Mouse (Mus musculus): ENCODE measurements around the gene Phgdh.

Gene Phgdh

DNA sequence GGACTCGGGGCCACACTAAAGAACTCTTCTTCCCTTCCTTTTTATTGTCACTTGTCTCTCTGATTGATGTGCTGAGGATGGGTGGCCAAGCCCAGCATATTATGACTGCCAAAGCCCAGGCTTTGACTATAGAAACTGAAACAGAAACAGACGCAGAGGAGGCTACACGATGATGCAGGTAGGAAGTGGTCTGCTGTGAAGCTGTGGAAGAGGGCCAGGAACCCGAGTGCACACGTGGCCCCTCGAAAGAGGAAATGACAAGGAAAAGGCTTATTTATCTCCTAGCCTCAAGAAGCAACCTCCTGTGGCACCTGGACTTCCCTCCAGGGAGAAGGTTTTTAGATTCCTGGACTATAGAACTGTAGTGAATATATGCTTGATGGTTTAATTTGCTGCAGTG lies 8.3 kb upstream of the Phgdh start:
- no peak for DNase-seq (ENCODE audit: inconsistent ontology term)

DNA sequence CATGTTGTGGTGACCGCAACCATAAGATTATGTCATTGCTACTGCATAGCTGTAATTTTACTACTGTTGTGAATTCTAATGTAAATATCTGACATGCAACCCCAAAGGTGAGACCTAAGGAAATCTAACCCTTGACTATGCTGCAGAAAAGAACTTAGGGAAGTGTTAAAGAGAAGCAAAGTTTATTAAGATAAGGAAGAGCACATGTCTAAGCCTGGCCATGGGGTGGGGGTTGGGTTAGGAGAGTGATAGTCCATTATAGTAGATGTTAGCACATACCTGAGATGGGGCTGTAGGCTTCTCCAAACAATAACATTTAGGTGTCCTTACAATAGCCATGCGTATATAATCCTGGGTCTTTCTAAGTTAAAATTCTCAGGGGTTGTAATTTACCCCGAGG lies 3.4 kb upstream of the Phgdh start:
- no peak for DNase-seq (ENCODE audit: inconsistent ontology term)

DNA sequence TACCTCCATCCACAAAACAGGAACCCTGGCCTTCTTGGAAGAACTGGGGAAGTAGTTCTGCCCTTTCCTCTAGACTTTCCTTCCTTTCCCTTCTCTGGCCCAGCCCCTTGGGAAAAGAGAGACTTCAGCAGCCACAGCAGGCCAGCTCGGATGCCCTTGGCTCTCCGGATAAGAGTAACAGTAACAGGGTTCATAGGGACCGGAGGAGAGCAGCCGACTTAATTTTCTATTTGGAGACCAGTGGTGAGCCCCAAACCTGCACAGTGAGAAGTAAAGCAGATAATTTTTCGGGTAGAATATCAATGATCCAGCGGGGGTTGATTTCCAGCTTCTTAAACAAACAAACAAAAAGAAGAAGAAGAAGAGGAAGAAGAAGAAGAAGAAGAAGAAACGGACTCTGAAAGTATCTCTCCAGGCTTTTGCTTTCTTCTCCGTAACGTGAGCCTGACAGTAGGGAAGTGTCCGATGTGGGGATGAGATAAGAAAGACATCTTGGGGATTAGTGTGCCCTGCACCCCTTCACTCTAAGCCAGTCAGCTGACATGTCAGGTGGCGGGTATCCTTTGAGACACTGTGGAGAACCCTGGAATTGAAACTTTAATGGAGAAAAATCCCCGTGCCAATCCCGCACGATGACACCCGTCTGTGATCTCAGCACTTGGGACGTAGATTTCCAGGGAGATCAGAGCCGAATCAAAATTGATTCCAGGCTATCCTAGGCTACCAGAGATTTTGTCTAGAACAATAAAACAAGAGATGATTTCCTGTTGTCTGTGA lies 1.2 kb upstream of the Phgdh start:
- DNase-seq (ENCODE audit: inconsistent ontology term) = no peak

DNA sequence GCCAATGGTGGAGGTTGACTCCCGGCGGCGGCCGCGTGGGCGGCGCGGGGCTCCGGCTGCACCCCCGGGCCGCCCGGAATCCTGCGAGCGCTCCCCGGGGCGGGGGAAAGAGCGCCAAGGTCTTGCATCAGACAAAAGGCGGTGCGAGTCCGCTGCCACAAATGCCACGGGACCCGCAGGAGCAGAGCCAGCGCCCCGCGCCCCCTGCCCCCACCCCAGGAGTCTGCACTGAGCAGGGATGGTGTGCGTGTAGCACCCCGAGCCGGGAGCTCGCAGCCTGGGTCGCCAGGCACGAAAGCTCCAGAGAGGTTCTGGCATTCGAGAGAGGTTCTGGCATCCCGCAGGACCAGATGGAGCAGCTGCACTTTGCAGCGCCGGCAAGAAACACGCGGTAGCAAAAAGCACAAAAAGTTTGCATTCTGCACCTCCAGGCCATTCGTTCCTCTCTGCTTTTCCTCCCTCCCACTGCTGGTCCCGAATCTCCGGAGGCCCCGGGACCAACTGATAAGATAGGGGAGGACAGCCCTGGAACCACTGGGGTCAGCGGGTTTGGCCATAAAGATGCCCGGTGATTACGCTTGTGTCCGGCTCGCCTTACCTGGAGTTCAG lies 589 bp downstream of the Phgdh start:
- peak; percentile 73 for DNase-seq (ENCODE audit: inconsistent ontology term)

DNA sequence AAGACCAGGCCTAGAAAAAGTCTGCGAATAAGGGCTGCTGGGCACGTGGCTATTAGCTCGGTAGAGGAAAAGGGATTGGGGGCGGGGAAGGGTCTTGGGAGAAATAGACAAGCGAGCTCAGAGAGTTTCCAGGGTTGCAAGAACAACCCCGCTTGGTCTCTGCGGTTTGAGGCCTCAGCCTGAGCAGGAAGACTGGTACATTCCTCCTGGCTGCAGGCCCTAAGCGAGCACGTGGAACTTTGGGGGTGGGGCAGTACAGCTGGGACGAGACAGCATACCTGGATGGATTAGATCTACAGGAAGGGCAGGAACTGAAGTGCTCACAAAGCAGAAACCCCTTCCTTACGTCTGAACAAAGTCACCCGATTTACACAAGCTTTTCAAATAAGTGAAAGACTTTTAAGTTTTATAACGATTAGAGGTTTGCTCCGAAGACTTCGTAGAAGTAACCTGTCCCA lies 1.2 kb downstream of the Phgdh start:
- peak; percentile 58 for DNase-seq (ENCODE audit: inconsistent ontology term)

DNA sequence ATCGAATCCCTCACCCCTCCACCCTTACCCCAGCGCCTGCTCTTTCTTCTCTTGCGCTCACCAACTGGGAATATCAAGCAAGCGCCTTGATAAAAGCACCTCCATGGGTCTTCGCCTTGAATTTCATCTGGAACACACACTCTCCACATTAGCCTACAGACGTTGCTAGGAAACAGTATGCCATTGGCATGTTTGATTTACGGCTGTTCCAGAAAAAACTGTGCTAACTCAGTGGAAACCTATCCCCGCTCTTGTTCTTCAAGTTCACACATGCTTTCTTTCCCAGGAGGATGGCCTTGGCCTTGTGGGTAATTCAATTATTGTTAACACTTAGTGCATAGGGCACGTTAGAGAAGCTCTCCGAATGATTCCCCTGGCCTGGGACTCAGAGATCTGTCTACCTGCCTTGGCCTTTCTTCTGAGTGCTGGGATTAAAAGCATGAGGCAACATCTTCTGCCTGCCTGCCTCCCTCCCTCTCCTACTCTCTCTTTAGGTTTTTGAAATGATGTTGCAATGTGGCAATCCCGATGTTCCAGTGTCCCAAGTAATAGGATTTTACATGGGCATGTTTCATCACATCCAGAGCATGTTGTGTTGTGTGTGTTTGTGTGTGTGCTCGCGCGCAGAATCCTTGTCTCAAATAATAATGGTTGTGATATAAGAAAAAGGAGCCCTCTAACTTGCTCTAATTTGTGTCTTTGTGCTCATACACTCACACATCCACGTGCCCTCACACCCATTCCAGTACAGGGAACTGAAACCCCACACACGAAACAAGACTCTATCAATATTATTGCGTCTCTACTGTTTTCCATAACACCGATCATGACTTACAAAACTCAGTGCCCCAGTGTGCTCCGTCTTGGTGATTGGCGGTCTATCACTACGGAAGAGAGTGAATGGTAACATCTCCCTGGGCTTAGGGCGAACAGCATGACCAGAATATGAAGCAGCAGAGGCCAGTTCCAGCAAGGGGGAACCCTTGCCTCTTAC lies 2.8 kb downstream of the Phgdh start:
- DNase-seq (ENCODE audit: inconsistent ontology term) = no peak

DNA sequence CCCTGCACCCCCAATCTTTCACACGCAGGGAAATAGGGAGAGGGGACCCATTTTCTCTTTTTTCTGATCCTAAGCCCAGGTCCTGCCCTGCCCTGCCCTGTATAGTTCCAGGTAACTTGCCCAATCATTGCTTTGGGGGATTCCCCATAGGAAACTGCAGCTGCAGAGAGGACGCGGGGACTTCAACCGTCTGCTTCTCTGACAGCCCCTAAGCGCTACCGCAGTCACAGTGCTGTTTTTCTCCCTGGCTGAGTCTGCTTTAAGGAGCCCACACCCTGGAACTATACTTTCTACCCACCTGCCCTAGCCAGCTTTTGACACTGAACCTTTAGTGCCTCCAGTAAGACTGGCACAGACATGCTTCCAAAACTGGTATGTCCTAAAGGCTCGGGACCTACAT lies 3.9 kb downstream of the Phgdh start:
- no peak for DNase-seq (ENCODE audit: inconsistent ontology term)

DNA sequence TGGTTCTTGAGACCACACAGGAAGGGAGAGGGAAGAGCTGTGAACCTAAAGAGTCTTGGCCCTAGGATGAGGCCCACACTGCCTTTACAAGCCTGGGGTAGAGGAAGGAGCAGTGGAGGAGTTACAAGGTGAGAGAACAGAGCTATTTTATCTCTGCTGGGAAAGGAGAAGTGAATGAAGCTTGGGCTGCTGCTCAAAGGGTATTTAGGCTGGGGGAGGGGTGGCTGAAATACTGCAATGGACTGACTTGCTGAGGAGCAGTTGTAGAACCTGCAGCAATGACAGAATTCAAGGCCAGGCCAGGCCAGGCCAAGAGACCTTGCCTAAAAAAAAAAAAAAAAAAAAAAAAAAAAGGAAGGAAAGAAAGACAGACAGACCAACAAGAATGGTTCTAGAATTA lies 4.5 kb downstream of the Phgdh start:
- no peak for DNase-seq (ENCODE audit: inconsistent ontology term)

DNA sequence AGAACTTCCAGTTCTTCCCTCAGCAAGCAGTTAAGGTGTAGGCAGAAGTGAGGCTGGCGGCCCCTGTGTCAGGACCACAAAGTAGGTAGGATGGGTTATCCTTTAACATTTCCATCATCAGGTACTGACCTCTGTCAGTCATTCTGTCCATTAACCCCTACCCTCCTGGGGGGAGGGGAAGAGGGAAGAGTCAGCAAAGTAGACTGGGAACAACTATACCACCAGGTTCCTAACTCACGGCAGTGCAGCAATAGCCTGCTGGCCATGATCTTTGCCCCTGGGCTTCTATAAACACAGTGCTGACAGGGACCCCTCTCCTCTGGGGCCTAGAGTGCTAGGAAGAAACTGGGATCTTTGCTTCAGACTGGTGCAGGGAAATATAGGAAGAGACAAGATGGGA lies 5.8 kb downstream of the Phgdh start:
- DNase-seq (ENCODE audit: inconsistent ontology term) = no peak

DNA sequence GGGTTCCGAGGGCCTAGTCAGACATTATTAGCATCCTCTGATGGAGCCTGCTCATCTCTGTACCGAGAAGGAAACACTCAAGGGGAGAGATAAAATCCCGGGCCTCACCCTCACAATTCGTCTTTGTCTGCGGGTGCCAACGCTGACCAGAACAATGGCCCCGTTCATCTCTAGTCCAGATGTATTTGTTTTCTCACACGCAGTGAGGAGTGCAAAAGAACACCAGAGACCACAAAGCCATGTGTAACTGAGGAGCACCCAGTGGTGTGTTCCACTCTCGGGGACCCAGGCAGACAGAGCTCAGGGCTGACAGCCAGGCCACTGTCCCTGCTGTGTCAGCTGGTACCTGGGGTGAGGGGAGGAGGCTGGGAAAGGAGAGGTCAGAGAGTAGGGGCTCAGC lies 15.6 kb downstream of the Phgdh start:
- DNase-seq (ENCODE audit: inconsistent ontology term) = peak; percentile 12

DNA sequence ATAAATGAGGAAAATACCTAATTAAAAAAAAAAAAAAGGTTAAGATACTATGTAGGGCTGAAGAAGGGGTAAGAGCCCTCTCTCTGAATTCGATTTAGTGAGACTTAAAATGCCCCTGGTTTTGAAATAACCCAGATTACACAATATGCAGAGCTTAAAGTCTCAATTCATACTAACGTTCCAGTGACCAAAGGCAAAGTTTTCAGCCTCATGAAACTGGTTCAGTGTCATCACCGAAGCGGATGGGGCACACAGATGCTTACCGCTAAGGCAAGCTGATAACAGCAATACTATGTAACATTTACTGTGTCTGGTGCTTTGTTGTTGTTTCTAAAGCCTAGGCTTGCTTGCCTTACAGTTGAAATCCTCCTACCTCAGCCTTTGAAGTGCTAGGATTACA lies 17.6 kb downstream of the Phgdh start:
- DNase-seq (ENCODE audit: inconsistent ontology term) = no peak

DNA sequence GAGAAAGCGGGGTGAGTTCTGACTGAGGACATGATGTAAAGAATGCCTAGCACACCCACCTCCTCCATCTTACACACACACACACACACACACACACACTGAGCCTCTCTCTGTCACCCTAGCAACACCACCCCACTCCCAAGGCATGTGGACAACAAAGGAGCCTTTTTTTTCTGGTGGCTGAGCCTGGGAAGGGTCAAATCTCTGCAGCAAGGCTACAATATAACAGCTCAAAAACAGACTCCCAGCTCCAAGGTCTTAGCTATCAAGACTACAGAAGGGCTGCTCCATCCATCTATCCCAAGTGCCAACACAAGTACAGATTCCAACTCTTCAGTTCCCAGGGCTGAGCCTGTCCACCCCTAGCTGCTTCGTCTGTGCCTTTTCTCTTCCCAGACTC lies 20.6 kb downstream of the Phgdh start:
- peak; percentile 41 for DNase-seq (ENCODE audit: inconsistent ontology term)

DNA sequence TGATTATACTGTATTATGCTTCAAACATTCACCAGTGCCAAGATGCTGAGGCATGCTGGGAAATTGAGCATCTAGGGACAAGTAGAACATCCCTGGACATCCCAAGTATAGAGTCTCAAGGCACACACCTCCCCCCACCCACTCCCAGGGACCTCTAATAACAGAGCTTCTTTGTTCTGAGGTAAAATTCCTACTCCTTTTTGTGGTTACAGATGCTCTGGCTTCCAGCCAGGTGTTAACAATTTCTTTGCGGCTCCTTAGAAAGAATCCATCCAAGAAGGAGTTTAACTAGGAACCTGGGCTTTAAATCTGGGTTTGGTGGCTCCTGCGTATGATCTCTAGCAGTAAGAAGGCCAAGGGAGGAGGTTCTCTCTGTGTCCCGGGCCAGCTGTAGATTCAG lies 22.6 kb downstream of the Phgdh start:
- peak; percentile 82 for DNase-seq (ENCODE audit: inconsistent ontology term)

DNA sequence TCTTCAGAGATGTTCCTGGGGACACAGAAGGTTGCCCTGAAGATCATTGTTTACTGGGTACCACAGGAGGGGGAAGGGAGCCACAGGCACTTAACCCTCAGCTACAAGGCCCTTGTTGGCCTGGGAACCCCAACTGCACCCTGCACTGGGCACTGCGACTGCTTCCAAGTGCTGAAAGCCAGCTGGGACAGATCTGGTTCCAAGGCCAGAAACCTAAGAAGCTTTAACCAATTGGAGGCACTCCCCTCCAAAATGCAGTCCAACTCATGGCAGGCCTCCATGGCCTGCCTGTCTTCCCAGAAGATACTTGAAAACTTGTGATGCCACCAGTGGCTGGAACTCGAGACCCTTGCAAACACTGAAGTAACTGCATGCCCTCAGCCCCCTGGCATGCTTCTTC lies 24.6 kb downstream of the Phgdh start:
- DNase-seq (ENCODE audit: inconsistent ontology term) = no peak

DNA sequence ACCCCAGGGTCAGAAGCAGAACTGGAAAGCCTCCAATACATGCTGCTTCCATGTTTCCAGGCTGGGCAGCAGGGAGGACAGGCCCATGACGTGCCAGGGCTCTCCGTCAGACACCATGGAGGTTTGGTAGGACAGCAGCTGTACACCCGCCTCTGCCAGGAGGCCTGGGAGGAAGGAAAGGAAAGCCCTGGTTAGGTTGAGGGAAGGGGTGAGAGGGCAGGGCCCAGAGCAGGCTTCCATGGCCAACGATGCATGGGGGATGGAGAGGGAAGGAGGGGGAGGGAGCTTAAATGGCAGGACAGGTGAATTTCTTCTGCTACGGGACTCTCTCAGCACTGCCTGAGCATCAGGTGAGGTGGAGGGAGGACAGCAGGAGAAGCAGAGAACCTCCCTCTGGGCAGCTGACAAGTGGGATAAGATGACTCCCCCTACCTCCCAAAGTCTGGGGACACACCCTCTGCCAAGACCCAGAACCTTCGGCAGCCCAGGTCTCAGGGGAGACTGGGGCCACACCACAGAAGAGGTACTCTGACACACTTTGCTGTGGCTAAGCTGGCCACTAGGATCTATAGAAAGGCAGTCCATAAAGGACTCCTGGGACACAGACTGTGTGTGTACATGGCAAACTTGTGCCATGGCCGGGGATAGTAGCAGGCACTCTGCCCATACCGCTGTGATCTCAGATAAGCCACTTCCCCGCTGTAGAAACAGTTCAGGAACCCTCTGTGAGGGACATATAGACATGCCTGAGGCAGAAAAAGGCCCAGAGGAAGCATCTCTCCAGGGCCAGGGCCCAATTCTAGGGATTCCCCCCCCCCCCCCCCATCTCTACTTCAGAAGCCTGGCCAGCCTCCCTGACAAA lies 26.3 kb downstream of the Phgdh start:
- no peak for DNase-seq (ENCODE audit: inconsistent ontology term)

DNA sequence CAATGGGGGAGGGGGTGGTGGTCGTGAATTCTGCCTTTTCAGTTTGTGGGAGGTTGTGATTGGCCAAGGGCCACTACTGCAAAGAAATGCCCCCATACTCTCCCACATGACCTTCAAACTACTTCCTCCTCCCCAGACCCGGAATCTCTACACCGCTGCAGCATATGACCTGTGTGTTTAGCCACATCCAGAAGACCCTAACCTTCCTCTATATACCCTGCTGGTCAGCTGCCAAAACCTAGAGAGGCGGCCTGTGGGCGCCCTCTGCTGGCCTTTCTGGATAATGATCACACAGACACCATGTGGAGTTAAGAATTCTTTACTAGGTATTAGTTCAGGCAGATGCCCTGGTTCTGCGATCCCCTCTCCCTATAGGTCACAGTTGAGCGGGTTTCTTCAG lies 26.9 kb downstream of the Phgdh start:
- peak; percentile 46 for DNase-seq (ENCODE audit: inconsistent ontology term)

DNA sequence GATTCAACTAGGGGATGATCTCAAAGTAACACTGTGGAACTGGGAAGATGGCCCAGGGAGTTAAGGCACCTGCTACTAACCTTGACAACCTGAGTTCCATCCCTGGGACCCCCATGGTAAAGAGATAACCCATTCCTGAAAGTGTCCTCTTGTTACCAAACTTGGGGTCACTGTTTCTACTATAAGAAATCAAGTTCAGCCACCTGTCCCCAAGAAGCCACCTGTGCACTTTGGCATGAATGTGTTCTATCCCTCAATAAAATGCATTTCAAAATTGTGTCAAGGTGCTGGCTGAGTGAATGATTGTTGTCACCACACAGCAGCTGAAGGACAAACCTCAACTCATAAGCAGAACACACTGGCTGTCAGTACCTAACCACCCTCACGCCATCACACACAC lies 29.3 kb downstream of the Phgdh start:
- DNase-seq (ENCODE audit: inconsistent ontology term) = no peak

DNA sequence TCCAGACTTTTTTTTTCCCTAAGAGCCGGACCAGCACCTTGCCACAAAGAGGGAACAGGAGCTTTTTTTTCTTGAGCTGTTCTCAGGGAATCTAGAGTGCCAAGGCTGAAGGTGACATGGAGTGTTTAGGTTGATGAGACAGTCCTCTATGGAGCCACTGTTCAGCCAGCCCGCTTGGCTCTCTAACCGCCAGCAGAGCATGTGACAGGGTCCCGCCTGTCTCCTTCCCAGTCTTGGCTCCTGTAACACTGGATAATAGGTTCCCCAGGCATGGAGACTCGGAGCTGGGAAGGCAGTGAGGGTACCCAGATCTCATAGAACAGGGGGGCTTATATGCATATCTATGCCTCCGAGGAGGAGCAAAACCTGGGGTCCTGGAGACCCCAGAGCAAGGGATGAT lies 31.2 kb downstream of the Phgdh start:
- no peak for DNase-seq (ENCODE audit: inconsistent ontology term)

DNA sequence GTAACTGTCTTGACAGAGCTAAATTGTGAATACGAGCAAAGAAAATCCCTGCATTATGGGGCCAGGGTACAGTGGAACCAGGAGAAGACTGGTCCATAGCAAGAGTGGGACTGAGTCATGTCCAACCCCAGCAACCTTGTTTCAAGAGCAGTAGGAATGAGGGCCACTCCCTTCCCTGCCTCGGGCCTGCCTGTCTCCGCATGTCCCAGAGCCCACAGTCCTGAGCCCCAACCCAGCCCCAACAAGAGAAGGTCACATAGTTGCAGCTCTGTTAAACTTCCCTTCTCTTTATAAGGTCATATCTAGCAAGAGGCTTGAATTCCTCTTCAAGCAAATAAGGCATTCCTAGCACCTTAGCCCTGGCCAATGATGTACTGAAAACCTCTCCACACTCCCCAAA lies 38.0 kb downstream of the Phgdh start:
- DNase-seq (ENCODE audit: inconsistent ontology term) = no peak

DNA sequence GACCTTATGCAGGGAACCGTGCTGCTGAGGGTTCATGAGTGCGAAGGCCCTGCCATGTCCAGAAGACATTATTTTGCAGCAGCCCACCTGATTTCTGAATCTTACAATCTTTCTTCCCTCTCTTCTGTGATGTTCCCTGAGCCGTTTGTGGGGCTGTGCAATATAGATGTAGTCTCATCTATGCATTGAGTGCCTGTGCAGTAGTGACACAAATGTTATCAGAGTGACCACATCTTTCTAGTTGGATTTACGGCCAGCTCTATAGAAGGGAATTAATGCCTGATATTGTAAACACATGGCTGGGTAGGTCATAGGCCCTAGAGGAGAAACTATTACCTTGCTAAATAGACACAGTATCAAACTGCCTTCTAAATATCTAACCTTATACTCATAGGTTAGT lies 39.5 kb downstream of the Phgdh start:
- no peak for DNase-seq (ENCODE audit: inconsistent ontology term)

DNA sequence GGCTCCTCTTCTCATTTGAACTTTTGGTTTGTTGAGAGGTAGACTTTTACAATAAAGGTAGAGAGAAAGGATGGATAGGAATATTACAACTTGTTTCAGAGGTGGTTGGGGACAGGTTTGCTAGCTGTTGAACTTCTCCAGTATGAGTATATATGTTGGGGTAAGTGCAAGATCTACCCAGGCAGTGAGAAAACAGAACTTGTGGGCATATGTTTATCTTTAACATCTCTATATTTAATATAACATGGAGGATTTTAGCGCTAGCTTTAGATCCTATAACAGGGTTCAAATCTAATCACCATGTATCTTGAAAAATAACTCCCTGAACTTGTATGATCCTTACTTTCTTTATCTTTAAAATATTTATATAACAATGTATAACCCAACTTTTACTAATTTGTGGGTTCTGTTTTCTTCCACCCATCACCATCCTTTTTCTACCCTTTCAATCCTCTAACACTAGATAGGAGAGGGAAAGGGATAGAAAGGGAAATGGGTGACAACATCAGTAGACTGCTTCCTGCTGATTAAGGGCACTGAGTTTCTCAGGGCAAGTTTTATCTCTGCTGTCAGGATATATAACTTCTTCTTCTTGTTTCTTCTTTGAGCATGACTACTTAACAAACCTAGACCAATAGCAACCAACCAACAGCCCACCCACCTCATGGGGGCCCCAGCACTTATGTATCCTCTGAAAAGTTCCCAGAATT lies 40.2 kb downstream of the Phgdh start:
- no peak for DNase-seq (ENCODE audit: inconsistent ontology term)

Measured in Muller cell, postnatal 12 days (primary cell).